Mouse (Mus musculus) kidney, postnatal 25 days (tissue): ENCODE measurements at regions not wholly inside any gene's neighbourhood (a gene's known extent, or its start where the extent isn't known, plus 50 kb on each side); places are given as distances from the start of the nearest gene placed in this dataset.
A peak's percentile ranks its signal among the peaks of the same experiment; 100 is the strongest.

Experiments used
- DNase-seq, 2 experiments: peaks; one replicate each; pipeline ENCODE4 v3.0.0; 2021; ENCODE audit warnings: mixed read lengths in 2 of 2

DNA sequence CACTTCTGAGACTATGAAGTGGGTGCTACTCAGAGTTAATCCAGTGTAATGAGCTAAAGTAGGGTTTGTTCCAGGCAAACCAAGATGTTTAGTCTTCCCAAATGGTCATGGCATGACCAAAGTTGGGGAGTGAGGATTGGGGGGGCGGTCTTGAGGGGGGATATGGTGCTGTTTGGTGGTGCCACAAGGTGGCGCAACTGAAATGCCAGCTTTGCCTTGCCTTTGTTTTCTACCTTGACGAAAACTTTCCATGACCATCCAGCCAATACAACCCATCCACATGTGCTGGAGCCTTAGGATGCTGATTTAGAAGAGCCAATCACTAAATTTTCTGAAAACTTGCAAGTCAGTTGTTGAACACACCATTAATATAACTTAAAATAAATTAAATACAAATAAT, 358.9 kb downstream of the Bcor start:
- DNase-seq: no peak

DNA sequence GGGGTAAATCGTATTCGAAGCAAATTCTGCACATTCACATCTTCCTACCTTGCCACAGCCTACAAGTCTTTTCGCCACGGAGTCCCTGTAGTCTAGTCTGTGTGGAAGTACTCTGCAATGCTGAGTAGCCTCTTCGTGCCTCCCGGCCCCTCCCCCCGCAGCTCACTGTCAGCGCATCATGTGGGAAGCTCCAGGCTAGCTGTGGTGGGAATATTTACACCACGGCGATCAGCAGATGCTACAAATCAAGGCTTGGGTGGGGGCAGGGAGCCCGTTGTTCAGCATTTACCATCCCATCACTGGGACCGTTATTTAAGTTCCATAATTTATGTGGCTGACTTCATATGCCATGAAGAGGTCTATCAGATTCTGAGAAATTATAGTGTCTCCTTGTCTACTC, 358.5 kb downstream of the Bcor start:
- DNase-seq: no peak

DNA sequence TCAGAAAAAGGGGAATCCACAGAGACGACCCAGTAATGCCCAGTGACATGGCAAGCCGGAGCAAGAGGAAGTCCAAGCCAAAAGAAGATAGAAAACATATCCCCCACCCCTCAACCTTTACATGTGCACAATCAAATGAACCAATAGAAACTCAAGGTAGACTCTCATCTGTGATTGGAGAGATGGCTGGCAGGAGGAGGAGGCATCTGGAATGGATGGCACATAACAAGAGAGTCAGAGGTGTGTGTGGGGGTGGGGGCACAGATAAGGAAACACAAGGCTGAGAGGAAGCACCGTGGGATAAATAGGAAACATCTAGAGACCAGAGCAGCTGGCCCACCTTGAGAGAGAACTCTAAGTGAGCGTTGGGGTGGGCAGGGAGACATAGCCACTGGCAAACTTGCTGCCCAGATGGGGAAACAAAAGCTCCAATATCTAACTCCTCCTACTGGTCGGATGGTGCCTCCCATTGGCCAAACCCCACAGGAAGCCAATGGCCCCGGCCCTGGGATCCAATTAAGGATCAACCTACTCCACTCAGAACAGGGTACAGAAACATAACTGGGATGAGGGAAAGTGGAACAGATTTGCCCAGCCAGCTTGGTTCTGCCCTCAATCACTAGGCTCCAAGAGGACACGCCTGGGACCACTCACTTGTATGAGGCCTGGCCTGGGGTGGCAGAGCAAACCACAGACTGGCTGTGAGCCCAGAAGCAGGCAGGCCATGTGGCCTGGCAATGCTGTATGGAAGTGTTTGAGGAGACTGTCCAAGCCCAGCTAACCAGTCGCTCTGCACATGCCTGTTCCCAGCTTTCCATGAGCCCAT, 357.9 kb downstream of the Bcor start:
- DNase-seq: no peak

DNA sequence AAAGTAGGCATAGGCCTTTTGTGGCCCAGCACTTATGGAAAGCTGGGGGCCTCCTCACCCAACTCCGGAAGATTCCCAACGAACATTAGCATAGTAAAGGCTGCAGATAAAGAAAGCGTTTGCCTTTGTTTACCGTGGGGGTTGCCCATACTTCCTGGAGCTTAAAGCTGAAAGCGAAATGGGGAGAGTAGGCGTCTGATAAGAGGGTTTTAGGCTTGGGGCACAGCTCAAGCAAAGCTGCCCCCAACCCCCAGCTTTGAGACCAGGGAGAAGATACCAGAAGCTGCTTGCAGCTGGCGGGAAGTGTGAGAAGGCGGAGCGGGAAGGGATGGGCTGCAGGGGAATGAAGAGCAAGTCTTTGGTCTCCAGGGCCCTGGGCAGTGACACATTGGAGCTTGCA, 356.9 kb downstream of the Bcor start:
- no peak for DNase-seq

DNA sequence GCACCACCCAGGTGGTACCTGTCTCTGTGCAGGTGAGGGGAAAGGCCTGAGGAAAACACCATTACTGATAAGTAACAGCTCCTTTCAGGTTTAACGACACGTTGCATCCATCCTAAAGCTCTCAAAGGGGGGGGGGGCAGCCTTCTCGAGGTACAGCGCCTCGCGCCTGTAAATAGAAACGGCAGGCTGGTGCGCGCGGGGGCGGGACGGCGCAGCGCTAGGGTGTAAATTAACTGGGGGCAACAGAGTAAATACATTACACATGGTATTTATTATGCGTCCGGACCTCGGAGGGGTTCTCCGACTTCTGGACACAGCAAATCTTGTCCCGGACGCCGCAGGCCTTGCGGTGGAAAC, 353.3 kb downstream of the Bcor start:
- no peak for DNase-seq

DNA sequence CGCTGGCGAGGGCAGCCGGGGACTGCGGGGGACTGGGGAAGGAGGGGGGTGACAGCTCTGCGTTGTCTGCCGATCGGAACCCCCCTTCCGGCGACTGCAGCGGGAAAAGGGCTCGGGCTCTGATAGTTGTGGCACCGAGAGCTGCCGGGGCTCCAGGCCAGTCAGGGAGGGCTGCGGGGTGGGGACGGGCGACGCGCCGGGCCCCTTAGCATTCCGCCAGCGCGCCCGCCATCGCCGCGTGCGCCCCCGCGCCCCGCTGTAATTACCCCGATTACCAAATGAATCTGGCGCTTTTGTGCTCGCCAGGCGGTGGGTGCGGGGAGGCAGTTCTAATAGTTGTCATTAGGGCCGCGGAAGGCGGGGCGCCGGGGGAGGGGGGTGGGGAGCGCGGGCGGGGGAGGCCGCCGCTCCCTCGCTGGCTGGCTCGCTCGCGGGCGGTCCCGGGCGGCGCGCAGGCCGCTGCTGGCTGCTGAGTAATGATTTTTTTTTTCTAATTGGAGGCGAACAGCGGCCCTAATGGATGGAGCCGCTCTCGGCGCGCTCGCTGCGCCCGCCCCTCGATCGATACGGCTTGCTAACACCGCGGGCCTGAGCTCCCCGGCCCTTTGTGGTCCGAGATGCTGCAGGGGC, 352.8 kb downstream of the Bcor start:
- peak; percentile 43 to 61 for DNase-seq

DNA sequence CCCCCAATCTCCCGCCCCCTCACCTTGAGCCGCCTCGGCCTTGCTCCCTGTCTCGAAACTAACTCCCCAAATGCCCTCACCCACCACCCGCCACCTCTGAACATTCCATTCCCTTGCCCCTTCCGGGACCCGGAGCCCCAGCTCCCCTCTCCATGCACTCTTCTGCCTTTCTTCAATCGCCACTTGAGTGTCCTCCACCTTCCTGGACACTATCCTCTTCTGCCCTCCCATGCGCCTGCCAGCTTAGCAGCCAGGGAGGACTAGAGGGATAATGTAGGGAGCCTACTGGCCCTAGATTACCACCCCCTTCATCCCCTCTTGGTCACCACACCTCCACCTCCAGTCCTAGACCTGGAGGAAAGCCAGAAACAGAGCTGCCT, 352.3 kb downstream of the Bcor start:
- no peak for DNase-seq

DNA sequence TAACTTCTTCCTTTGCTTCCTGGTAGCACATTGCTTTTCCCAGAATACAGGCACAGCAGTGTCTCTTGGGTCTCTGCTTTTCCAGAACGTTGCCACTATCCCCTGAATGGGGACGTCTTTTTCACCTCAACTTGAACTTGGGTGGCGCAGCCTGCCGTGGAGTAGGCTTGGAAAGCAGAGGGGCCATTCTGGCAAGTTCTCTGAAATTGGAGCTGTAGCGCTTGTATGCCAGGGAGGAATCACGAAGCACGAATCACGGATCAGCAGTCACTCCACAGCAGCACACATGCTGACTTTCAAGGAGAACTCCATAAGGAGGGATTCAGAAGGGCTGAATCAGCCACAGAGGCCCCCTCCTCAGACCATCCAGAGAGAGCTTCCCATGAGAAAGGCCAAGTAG, 351.2 kb downstream of the Bcor start:
- no peak for DNase-seq

DNA sequence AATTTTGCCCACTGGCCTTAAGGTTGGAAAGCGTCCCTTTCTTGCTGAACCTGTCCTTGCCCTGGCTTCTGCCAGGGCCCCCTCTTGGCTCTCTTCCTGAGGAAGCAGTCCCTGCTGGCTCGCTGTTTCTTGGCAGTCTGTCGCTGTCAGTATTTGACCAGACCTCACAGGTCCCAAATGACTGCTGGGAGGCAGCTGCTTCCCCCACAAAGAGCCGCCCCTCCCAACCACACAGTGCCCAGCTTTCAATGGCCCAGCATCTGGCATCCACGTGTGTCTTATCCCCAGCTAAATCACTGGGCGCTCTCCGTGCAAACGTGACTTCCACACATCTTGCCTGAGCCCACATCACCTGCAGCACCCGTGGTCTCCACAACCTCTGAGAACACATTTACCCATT, 345.3 kb downstream of the Bcor start:
- DNase-seq: no peak

DNA sequence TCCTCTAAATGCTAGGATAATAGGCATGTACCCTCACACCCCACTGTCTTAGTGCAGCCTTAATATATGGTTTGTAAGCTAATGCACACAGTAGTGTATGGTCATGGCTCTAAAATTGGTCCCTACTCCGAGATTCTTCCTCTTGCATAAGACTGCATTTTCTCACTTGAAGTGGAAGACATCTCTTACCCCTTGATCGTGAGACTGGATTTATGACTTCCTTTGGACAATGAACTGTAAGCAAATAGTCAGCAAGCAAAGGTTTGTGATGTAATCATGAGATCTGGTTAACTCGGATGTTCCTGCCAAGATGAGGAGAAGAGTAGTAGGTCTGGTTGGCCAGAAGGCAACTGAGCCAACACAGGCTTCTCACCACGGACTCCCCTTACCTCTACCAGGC, 344.3 kb downstream of the Bcor start:
- DNase-seq: no peak

DNA sequence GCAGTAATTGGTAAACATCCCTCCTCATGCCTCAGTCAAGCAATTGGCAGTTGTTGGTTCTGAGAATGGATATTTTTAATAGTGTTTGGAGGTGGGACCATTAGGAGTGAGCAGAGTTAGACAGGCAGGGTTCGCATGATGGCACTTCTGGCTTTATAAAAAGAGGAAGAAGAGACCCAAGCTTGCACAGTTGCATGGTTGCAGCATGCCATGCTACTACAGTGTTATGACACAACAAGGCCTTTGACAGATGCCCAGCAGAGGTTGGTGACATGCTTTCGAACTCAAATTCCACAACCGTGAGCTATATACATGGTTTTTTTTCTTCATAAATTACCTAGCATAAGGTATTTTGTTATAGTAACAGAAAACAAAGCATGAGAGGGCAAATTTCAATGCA, 341.5 kb downstream of the Bcor start:
- no peak for DNase-seq

DNA sequence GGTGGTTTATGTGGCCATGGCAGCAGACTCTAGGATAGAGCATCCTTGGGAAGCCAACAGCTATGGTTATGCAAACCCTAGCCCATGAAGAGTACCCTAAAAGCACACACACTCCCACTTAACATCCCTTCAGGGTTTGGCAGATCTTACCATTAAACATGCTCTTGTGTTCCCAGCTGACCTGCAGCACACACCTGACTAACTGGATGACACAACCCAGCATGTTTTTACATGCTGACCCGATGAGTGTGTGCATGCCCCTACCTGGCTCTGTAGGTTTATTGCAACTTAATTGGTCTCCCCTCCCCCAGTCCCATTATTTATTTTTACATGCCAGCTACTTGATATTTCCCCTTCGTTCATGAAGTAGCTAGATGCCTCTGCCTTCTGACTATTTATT, 339.0 kb downstream of the Bcor start:
- no peak for DNase-seq

DNA sequence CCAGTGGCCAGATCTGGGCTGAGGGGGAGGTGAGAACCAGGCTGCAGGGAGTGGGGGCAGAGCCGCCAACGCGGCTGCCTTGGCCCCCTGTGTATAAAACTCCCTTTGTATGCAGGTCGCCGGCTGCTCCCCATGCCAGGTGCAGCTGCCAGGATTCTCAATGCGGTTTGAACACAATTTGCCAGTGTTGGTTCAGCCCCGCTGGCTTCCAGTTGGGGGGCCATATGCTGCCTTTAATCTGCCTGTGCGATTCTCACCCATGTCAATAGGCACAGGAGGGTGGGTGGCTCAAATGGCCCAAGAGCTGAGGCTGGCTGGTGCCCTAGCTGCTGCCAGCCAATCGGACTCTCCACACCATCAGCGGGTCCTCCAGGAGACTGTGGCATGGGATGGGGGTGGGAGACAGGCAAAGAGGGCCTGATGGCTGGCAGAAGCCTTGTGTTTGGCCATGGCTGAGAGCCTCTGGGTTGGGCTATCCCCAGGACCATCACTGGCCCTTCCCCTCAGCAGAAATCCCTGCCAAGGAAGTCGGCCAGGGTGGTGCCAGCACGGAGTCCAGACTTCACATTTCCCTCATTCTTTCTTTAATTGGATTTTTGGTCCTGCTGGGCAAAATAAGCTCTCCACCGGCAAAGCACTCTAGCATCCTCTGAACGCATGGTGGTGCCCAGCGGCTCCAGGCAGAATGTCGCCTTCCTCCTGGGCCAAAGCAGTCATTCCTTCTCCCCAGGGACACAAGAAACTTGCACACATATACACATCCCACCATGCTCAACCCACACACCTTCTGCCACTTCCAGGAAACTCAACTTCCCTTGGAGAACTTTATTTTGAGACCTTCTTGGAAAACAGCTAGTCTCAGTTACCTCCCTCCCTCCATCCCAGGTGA, 338.0 kb downstream of the Bcor start:
- no peak for DNase-seq

DNA sequence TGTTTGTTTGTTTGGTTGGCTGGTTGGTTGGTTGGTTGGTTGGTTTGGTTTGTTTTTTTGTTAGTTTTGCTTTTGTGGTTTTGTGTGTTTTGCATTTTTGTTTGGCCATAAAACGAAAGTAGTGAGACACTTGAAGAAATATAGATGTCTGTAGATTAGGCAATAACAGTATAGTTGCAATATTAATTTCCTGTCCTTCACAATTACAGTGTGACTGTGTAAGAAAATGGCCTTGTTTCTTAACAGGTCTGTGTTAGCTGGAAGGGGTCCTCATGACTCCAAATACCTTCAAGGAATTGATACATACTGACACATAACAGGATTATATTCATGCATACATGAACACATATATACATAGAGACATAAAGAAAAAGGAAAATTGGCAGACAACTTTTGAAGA, 334.2 kb downstream of the Bcor start:
- DNase-seq: no peak

DNA sequence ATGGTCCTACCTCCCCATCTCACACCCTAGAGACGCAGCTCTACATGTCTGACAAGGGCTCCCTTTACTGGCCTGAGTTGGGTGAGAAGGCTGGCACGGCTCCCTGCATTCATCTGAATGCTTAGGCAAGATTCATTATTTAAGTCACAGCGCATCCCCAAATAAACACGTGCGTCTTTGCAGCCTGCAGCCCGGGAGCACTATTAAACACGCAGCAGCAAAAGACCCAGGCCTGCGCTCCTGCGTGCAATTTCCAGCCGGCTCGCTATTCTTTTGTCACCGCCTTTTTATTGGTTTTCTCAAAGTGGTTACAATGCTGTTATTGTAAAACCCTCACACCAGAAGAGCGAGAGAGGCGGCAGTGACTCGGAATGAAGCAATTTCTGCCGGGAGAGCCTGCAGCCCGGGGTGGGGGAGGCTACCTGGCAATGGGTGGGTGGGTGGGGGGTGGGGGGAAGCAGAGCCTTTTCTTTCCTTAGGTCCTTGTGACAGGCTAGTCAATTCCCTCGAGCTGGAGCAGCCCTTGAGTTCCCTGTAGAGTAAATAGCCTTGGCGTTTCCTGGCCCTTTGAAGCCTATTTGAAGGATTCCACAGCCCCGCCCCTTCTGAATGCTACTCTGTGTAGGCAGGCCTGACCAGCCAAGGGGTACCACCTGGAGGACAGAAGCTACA, 333.3 kb downstream of the Bcor start:
- no peak for DNase-seq

DNA sequence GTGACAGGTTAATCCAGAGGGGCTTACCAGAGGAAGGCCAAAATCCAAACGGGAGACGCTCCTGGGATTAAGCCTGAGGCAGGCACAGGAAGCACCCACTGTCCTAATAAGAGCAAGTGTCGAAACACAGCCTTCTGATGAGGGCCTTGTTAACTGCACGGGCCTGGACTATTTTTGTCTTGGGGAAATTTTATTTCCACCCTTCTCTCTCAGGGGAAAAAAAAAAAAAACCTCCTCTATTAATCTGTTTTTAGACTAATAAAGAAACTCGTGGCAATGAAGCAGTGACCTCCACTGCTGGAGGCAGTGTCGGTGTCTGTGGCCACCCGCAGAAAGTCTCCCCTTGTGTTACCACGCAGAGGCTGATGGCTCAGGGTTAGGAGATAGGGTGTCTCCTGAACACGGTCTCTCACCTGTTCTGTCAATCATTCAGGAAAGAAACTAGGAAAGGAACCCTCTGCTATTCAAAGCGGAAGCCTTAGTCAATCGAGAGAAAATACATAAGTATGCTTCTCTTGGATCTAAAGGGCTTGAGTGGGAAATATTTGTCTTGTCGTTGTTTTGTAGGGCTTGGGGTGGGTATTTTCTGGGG, 330.6 kb downstream of the Bcor start:
- DNase-seq: no peak

DNA sequence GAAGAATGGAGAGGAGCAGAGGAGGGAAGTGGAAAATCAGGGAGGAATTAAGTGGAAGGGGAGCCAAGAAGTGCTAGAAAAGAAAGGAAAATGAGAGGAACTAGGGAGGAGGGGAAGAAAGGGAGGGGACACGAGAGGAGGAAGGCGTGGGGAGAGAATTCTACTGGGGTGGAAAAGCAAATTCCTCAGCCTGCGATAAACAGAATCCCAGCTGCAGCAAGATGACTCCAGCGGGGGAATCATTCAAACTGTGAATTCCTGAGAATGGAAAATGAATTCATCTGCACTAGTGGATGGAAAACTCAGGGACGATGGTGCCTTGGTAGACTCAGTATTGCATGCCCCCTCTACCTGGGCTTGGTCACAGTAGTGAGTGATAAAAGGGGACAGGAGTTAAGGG, 322.6 kb downstream of the Bcor start:
- DNase-seq: no peak

DNA sequence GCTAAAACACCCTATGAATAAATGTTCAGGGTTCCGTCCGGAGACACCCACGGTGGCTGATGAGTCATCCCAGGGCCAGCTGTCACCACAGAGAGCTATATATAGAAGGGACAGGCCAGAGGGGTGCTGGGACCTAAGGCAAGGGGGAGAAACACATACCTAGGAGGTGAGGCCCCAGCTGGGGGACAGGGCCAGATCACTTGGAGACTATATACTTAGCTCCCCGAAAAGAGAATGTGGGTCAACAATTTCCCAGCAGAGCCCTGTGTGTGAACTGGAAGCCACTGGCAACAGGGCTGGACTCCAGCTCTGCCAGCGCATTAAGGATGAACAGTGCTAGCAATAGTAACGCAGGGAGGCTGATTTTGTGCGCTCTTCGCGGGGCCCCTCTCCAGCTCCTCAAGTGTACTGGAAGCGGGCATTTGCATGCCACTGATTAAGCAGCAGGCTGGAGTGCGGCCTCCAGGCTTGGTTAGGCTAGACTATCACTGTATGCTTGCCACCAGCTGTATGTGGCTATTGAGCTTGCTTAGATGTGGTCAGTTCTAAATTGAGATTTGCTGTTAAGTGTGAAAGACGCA, 320.4 kb downstream of the Bcor start:
- DNase-seq: peak in 1 of 2 experiments; percentile 9

DNA sequence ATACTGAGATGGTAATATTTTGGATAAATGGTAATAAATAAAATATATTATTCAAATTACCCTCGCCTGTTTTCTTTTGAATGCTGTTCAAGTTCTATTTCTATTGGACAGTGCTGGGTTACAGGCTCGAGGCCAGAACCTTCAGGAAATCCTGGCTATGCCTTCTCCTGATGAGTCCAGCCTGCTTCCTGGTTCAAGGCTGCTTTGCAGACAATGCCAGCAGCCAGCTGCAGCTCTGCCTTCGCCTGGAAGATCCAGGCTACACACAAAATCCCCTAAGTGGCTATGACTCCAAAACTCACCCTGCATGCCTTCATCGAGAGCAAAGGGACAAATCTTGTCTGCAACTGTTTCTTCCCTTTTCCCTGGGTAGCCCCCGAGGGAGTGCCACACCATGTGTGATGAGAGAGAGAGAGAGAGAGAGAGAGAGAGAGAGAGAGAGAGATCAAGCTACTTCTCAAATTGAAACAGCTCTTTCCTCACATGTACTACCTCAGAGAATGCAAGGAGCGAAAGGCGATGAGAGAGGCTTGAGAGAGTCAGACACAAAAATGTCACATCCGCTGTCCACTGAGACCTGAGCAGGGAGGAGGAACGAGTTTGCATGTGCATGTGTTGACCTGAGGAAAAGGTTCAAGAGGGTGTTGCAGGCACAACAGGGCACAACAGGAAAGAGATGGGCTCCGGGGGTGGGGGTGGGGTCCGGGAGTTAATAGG, 319.7 kb downstream of the Bcor start:
- peak; percentile 36 to 67 for DNase-seq

DNA sequence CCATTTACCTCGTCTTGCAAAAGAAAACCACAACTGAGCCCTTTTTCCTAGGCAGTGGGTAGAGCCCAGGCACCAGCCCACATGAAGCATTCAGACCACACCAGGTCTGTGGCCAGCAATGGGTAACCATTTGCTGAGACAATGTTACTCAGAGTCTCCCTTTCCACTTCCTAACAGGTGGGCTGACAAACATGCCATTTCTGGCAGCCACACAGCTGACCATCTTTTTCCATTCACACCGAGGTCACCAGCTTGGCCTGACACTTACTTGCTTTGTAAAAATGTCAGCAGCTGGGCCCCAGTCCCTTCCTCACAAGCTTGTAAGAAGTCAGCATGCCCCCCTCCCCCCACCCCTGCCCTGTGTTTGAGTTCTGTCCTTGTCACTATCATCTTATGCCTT, 314.6 kb downstream of the Bcor start:
- no peak for DNase-seq

DNA sequence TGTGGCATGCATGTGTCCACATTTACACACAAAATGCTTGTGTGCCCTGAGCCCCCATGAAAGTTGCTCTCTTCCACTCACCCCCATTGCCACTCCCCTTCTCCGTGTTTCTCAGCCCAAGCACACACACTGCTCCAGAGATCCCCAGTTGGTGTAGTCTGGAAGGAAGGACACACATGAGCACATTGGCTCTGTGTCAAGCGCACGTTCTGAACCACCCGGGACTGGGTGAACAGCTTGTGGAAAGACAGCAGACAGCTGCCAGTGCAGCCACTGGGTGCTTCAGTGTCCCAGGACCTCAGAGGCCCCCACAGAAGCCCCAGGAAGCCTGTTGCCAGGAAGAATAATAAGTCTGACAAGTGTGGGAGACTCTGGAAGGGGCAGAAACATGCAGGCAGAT, 304.2 kb downstream of the Bcor start:
- peak in 1 of 2 experiments; percentile 5 for DNase-seq

DNA sequence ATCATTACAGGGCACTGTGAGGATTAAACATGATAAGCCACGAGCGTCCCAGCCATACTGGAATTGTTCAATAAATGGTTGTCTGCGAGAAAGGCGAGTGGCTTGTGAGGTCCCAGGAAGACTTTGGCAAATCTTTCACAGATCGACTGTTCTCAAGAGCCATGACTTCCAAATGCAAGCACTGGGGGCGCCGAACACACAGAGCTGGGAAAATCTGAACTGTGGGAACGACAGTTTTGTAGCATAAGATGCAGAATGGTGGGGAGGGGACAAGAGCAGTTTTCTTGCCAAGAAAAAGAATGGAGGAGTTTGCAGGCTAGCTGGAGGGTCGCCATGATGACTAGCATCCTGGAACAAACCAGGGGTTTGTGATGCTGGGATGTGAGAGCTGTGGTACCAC, 300.8 kb downstream of the Bcor start:
- peak in 1 of 2 experiments; percentile 3 for DNase-seq
